Mouse (Mus musculus) adrenal gland, postnatal 14 days (tissue): ENCODE results near the gene Keap1. TPM values are rescaled to one million over a fixed set of nuclear protein-coding genes. Genes with fewer than 3 reads are reported as not detected.
A peak's percentile ranks its signal among the peaks of the same experiment; 100 is the strongest.
"Not testable (repeated sequence)": the region's sequence is repeated elsewhere in the genome, so short reads cannot be mapped to it uniquely, and the experiment has no call there.

Experiments
- DNase-seq: peaks from one replicate; pipeline ENCODE4 v3.0.0; 2021; ENCODE audit warnings: mixed read lengths
- total RNA-seq: library from RNA; stranded (reverse); gene quantifications from 2 replicates; pipeline ENCODE4 v1.2.3, GENCODE M21; 2021

Gene Keap1
- total RNA-seq, 1 experiment from 2014 or later = 42.0 TPM

DNA sequence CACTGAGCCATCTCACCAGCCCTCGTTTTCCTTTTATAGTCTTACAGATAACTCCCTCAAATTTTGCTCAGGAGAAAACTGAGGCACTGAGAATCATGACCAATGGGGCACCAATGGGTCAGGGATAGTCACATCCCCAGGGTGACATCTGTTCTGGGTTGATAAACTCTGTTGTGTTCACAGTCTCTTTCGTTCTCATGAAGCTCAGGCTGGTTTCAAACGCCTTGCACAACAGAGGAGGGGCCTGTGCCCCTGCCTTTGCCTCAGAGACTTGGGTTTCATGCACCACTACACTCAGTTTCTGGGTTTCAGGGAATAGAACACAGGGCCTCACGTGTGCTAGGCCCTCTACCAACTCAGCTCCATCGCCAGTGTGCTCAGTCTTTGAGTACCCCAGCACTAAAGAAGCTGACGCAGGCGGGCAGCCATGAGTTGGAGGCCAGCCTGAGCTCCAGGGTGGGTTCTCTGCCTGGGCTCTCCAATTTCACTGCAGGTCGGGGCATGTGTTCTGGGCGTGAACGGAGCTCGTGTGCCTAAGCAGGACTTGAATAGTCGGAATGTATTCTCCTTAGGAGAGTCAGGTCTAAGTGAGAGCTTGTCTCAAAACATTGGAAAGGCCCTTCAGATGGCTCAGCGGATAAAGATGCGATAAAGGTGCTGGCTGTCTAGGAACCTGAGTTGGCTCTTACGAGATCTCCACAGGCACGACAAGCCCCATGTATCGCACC lies 25.3 kb upstream of the Keap1 start:
- DNase-seq = no peak

DNA sequence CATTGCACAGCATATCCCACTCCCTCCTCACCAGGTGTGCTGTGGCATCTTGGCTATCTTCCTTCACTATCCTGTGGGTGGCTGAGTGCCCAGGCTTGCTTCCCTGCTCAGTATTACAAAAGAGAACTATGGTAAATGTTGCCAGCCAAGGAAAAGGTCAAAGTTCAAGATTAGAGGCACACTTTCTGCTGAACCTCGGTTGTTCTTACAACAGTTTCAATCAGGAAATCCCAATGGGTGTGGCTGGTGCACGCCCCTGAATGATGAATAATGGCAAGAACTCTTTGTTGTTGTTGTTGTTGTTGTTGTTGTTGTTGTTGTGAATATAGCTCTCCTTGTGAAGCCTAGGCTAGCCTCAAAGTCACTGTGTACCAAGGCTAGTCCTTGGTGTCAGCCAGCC lies 22.7 kb upstream of the Keap1 start:
- DNase-seq = no peak

DNA sequence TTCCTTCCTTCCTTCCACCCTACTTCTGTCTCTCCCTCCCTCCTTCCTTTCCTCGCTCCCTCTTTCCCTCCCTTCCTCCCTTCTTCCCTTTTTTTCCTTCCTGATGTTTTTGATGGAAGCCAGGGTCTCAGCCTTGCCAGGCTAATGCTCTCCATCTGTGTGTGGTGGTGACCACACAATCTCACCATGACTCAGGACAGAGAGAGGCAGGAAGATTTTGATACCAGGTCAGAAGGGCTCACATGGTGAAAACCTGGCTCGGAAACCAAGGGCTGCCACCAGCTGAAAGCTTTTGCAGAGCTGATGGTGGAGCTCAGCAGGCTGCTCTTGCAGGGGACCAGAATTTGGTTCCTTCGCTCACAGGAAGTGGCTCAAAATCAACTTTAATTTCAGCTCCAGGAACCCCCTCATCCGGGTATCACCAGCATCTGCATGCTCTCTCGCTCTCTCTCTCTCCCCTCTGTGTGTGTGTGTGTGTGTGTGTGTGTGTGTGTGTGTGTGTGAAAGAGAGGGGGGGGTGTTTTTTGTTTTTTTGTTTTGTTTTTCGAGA lies 21.4 kb upstream of the Keap1 start:
- DNase-seq = no peak

DNA sequence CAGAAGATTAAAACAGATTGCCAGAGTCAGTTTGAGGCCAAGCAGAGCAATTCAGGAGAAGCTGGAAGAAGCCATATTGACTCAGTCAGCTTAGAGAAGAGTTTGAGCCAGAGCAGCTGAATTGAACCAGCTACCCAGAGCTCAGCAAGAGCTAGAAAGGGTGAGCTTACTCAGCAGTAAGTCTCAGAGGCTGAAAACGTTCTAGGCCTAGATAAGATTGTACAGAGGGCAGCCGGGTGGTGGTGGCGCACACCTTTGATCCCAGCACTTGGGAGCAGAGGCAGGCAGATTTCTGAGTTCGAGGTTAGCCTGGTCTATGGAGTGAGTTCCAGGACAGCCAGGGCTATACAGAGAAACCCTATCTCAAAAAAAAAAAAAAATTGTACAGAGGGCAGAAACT lies 17.2 kb upstream of the Keap1 start:
- DNase-seq = not testable (repeated sequence)

DNA sequence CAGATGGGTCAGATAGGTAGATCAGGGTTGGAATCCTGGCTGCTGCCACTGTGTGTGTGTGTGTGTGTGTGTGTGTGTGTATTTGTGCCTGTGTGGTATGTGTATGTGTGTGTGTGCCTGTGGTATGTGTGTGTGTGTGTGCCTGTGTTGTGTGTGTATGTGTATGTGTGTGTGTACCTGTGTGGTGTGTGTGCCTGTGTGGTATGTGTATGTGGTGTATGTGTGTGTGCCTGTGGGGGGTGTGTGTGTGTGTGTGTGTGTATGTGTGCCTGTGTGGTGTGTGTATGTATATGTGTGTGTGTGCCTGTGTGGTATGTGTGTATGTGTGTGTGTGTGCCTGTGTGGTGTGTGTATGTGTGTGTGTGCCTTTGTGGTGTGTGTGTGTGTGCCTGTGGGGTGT lies 15.5 kb upstream of the Keap1 start:
- DNase-seq = no peak

DNA sequence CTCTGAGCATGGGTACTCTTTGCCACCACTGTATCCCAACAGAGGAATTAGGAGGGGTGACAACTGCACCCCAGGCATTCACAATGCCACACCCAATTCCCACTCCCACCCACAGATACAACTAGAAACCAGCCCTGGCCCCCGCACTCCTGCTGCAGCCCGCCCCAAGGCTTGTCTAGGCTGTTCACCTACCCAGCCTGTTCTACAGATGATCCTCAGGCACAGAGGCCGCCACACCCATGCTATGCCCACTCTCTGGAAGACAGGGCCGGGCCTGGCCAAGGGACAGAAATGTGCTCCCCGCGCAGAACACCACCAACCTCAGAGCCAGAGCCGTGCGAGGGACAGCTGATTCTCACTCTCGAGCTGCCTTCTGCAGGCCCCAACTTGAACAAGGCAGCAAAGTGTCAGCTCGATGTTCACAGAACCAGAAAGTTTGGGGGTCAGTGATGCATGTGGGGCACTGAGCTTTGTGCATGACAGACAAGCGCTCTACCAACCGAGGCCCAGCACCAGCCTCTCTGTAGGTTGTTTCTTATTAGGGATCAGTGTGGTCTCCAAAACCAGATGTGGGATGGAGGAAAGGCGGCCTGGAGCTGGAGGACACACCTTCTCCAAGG lies 12.1 kb upstream of the Keap1 start:
- DNase-seq = no peak

DNA sequence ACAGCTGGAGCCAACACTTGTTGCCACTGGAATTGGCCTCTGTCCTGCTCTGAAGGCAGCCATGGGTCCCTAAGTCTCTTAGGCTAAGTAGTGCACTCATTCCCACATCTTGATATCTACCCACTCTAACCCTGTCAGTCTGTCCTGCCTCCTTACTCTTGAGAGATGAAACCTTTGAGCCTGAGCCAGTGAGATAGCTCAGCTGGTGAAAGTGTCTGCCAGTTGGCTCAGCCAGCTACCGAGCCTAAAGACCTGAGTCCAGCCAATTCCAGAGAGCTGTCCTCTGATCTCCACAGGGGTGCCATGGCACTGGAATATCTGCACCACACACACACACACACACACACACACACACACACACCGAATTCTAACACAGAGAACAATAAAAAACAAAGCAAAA lies 11.3 kb upstream of the Keap1 start:
- no peak for DNase-seq

DNA sequence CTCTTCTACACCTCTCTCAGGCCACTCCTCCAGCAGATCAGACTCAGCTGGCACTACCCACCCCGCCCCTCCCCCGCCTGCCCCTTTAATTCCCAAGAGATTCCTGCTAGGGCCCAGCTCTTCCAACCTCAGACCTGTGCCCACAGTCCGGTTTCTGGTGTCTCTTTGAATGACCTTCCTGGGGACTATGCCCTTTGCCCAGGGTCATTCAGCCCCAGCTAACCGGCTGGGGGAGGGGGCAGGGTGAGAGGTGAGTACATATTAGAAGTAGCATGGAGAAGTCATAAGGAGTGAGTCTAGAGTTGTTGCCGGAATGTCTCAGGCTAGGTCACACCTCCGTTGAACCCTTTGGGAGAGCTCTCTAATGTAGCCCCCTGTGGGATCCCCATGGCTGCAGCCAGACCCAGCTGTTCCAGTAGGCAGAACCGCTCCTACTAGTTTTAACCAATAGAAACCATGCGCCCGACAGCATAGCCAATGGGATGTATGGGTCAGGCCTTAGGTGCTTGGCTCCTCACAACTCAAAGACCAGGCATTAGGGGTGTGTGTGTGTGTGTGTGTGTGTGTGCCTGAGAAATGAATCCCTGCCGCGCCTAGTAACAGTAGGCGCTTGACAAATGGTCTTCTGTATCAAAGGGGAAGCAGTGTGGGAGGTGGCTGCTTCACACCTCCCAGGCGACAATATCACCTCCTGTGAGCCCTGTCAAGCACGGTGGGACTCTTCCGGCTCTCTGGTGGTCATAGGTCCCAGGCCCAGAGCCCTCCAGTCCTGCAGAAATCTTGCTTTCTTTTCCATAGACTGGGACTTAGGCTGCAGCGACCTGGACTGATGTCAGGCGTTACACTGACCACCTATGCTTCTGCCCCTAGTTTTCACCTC lies 10.7 kb upstream of the Keap1 start:
- DNase-seq = no peak

DNA sequence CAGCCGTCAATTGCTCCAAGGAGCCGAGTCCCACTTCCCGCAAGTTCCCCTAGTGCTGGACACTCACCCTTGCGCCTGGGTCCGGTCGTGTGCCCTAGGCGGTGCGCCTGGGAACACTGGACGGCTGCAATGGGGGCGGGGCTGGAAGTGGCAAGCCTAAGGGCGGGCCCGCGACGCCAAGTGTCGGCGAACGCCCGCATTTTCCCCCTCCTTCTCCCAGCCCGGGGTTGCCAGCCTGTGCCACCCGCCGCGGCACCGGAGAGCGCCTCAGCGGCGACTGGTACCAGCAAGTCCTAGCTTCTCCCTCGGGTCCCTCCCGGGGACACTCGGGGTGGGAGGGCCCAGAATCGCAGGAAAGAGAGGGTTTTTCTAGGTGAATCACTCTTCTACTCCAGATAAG lies 9.2 kb upstream of the Keap1 start, which contains the start of gene S1pr5:
Gene S1pr5, minus strand, starts transcription at position 118 of the 400 bp plus-strand sequence.
- peak; percentile 83 for DNase-seq

DNA sequence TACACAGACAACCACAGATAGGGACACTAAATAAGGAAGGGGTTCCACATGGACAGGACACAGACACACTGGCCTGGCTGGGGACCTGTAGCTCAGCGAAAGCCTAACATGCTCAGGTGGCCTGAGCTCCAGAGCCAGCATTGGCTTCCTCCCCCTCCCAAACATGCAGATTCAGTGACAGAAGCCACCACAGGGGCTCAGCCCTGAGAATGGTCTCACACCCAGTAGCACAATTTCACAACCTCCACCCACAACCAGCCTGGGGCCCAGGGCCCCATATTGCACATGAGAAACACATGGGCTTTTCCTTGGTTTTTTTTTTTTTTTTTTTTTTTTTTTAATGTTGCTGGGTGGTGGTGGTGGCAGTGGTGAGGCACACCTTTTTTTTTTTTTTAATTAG lies 7.2 kb upstream of the Keap1 start:
- DNase-seq = no peak

DNA sequence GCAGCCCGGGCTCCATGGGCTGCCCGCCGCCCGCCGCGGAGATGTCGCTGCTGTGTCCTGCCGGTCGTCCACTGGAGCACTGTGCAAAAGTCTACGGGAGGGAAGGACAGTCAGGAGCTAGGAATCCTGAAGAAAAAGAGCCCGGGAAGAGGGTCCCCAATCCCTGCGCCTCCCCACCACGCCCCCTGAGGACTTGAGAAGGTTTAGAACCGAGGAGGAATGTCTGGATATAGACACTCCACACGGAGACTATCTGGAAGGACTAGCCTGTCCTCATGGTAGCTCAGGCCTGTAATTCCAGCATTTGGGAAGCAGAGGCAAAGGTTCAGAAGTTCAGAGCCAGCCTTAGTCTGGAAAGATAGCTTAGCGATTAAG lies 5.9 kb upstream of the Keap1 start:
- DNase-seq = no peak

DNA sequence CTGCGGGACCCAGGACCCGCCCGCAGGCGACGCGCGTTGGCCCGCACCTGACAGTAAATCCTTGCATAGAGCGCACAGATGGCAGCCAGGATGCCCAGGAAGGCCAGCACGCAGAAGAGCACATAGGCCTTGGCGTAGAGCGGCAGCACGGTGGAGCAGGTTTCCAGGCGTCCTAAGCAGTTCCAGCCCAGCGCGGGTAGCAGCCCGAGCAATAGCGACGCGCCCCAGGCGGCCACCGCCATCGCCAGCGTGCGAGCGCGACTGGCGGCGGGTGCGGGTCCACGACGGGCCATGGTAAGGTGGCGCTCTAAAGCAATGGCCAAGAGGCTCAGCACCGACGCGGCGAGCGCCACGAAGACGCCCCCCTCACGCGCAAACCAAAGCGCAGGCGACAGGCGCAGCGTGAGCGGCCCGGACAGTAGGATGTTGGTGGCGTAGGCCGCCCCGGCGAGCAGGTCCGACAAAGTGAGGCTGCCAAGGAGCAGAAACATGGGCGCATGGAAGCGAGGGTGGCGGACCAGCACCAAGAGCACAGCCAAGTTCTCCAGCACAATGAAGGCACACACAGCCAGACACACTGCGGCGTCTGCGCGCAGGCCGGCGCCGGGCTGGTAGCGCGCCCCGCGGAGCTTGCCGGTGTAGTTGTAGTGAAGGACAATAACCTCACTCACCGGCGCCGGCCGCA lies 5.4 kb upstream of the Keap1 start:
- DNase-seq = peak; percentile 30

DNA sequence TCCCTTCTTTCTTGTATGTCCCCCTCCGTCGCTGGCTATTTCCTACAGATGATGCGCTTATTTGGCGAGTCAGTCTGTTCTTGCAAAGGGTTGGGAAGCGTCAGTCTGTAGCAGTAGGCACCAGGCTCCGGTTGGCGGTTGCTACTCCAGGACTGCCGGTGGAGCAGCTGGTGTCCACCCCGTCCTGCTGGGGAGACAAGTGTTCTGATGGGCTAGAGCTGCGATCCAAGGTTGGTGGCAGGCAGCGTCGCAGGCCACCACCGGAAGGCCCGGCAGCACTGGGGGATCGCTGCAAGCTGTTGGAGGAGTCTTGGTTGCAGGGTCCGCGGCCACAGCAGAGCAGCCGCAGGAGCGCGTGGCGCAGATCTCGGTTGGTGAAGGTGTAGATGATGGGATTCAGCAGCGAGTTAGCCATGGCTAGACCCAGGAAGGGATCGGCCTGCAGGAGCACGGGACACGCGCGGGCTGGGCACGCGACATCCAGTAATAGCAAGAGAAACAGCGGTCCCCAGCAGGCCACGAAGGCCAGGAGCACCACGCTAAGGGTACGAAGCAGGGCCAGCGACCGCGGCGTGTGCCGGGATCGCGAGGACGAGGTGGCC lies 4.8 kb upstream of the Keap1 start:
- DNase-seq = no peak

DNA sequence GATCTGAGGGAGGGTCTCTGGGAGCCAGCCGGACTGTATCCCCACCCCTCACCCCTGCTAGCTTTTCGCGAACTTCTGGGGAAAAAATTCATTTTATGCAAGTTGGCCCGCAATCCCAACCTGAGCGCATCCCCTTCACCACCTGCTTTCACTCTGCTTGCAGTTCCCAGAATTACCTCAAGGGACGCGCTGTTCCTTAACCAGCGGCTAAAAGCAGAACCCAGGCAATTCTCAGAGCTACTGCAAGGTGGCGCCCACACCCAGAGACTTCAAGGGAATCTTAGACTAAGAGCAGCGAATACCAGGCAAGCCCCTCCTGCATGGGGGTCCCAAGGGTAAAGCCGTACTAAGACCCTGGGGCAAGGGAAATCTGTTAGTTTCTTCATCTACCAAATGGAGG lies 2.2 kb upstream of the Keap1 start:
- DNase-seq = peak; percentile 86

DNA sequence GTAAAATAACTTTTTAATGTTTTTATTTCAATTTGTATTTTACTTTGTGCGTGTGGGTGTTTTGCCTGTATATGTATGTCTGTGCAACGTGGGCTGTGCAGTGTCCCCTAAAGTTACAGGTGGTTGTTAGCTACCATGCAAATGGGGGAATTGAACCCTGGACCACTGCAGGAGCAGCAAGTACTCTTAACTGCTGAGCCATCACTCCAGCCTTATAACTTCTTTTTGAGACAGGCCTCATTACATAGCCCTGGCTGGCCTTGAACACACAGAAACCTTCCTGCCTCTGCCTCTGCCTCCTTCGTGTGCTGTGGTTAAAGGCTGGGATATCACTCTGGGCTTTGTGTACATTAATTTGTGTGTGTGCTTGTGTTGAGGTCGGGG lies 296 bp upstream of the Keap1 start:
- DNase-seq = no peak

DNA sequence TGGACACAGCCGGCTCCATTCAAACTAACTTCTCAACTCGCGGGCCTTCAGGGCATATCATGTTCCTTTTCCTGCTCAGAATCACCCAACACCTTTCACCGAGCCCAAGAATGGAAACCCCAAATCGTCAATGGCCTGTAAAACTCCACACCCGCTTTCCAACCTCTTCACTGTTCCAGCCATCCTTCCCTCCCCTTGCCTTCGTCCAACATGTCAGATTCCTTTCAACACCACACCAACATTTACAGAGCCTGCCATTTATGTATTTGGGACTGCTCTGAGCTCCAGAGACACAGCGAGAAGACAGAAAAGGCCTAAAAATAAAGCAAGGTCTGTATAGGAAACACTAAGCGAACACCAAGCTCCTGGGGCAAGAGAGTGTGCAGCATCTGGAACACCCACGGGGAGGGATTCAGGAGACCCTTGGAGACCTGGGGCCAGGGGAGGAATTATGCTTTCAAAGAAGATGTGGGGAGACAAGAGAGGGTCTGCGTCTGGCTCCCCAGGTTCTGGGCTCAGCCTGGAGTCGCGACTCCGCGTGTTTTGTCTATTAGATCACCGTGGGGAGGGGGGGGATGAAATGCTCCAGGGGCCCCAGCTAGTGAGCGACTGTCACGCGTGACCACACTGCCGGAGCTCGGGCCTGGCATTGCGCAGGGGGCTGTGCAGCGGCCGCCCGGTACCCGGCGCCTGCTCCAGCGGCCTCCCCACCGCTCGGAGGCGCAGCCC lies 993 bp downstream of the Keap1 start:
- DNase-seq = no peak

DNA sequence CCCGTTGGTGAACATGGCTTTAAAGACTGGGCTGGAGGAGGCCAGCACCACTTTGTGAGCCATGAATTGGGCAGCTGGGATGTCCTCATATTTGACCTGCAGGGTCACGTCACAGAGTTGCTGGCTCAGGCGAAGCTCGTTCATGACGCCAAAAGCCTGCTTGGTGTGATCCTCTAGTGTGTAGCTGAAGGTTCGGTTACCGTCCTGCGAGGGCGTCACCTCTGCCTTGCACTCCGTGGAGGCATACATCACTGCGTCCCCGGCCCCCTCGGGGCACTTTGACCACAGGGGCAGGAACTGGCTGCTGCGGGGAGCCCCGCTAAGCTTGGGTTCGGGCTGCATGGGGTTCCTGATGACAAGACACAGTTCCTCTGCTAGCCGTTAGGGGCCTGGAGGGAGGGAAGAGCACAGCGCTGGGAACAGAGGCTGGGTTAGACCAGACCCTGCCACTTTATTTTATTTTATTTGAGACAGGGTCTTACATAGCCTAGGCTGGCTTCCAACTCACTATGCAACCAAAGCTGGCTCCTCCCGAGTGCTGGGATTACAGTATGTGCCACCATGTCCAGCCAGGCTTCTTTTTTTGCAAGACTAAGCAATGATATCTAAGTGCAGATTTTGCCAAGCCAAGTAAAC lies 1.7 kb downstream of the Keap1 start:
- peak; percentile 61 for DNase-seq

DNA sequence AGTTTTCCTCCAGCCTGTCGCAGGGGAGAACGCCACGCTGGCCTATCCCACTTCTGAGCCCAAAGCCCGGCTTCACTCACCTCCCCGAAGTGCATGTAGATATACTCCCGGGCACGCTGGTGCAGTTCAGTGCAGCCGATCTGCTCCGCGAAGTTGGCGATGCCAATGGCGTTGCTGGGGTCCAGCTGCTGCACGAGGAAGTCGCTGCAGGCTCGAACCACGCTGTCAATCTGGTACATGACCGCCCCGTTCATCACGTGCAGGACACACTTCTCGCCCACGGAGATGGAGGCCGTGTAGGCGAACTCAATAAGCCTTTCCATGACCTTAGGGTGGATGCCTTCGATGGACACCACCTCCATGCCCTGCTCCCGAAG lies 2.2 kb downstream of the Keap1 start:
- no peak for DNase-seq

DNA sequence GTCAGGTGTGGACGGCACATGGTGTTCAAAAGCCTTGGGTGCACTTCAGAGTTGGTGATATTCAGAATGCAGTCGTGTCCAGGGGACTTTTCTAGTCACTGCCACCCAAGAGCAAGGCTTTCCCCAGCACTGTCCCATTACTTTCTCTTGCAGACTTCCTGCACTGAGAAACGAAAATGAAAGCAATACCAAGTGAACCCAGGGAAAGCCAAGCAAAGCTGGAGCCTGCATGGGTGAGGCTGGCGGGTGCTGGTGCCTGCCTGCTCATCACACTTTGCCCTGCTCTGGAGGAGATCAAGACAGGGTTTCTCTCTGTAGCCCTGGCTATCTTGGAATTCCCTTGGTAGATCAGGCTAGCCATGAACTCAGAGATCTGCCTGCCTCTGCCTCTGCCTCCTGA lies 3.8 kb downstream of the Keap1 start:
- no peak for DNase-seq

DNA sequence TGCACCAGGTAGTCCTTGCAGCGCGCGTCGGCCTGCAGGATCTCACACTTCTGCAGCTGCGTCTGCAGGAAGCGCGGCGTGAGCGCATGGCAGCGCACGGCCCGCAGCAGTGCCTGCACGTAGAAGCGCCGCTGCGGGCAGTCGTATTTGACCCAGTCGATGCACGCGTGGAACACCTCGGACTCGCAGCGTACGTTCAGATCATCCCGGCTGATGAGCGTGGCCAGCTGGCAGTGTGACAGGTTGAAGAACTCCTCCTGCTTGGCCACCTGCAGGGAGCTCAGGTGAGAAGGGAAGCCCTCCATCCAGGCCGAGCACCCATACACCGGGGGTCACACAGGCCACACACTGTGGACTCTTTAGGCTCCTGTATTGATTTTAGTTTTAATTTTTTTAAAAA lies 5.4 kb downstream of the Keap1 start:
- DNase-seq = no peak

DNA sequence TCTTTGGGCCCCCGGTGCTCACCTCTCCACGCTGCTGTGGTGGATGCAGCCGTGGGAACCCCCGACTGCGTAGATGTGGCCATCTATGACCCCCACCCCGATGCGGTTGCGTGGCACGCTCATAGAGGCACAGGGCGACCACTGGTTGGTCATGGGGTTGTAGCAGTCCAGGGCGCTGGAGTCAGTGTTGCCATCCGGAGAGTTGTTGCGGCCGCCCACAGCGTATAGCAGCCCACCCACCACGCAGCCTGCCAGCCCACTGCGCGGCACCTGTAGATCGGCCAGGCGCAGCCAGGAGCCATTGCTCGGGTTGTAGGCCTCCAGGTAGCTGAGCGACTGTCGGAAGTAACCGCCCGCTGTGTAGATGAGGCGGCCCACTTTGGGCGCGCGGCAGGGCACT lies 5.8 kb downstream of the Keap1 start:
- DNase-seq = no peak
